Mouse (Mus musculus) midbrain, embryonic 14.5 days (tissue): ENCODE measurements at regions not wholly inside any gene's neighbourhood (a gene's known extent, or its start where the extent isn't known, plus 50 kb on each side); places are given as distances from the start of the nearest gene placed in this dataset.

Source experiments
- ATAC-seq: fragments of 200-750 bp; cut with Nextera tagmentation; 2 replicates; pipeline ENCODE4 v1.8.0; 2017; ENCODE audit warnings: moderate number of reproducible peaks, moderate library complexity; ENCODE audit not compliant: low FRiP score, low TSS enrichment
- DNase-seq: peaks from one replicate; pipeline ENCODE4 v3.0.0-alpha.2; 2015
- H3K27ac ChIP-seq: fragments of 300-500 bp; sonication (generic); replicated peaks from 2 replicates; pipeline ENCODE4 v1.5.1; 2014; ENCODE audit warnings: mild to moderate bottlenecking, low read depth, low read length, moderate library complexity
- H3K27me3 ChIP-seq: fragments of 300-500 bp; sonication (generic); 2 replicates; pipeline ENCODE4 v1.6.1; 2014; ENCODE audit warnings: low read length, control low read depth, mixed read lengths; ENCODE audit not compliant: control insufficient read depth, insufficient read depth
- H3K36me3 ChIP-seq: fragments of 300-500 bp; sonication (generic); 2 replicates; pipeline ENCODE4 v1.6.1; 2014; ENCODE audit warnings: low read length, control low read depth; ENCODE audit not compliant: control insufficient read depth, insufficient read depth
- H3K4me1 ChIP-seq: fragments of 300-500 bp; sonication (generic); 2 replicates; pipeline ENCODE4 v1.6.1; 2014; ENCODE audit warnings: mild to moderate bottlenecking, antibody characterized with exemption, low read length, control low read depth; ENCODE audit not compliant: control insufficient read depth, insufficient read depth
- H3K4me2 ChIP-seq: fragments of 300-500 bp; sonication (generic); 2 replicates; pipeline ENCODE4 v1.6.1; 2014; ENCODE audit warnings: mild to moderate bottlenecking, low read length, moderate library complexity
- H3K4me3 ChIP-seq: fragments of 300-500 bp; sonication (generic); replicated peaks from 2 replicates; pipeline ENCODE4 v1.5.1; 2014; ENCODE audit warnings: low read depth, low read length
- H3K9ac ChIP-seq: fragments of 300-500 bp; sonication (generic); replicated peaks from 2 replicates; pipeline ENCODE4 v1.6.1; 2014; ENCODE audit warnings: mild to moderate bottlenecking, low read length, moderate library complexity
- H3K9me3 ChIP-seq: fragments of 300-500 bp; sonication (generic); 2 replicates; pipeline ENCODE4 v1.6.1; 2016; ENCODE audit warnings: low read length, control low read depth, mixed read lengths; ENCODE audit not compliant: control insufficient read depth
- WGBS: fragments of 180-500 bp; shearing (Covaris S2); extraction: QIAGEN DNeasy Blood & Tissue Kit; methylation state at CpG from one replicate; pipeline ENCODE4 v1.1.7; 2014; 5-methylcytosine and 5-hydroxymethylcytosine counted together

DNA sequence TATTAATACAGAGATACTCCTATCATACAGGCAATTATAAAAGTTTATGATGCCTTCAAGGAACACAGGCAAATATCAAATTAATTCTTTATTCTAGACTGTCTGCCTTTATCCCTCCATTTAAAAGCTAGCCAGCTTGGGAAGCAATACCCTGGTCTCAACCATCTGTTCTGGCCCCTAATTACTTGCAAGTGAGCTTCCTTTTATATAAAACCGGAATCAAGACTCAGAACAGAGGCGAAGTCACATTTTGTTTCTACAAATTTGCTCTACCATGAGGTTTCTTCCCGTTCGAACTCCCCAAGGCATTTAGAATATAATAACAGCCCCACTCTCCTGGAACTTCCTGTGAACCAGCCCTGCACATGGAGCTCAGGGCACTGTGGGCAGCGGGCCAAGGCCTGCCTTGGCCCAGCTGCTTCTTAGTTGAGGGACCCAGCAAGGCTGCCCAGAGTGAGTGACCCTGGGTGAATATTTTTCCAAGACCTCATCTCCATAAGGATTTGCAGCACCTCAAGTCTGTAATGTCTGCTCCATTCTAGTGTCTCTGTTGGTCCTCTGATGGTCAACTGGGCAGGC is 355.3 kb upstream of the Gm10131 start:
- no peak for ATAC-seq
- no peak overlapping the region for H3K4me3 ChIP-seq
- H3K4me1 ChIP-seq = 0 out of 2 replicates have a peak, but pooled peaks cover 5% of the 10 kb centered on the region
- 80% methylated on average over 5 of the region's 5 CpGs for WGBS
- DNase-seq = no peak
- no peak overlapping the region for H3K9ac ChIP-seq
- no peaks in the 10 kb centered on the region; the same call in 1 of the 2 replicates for H3K9me3 ChIP-seq
- no peak overlapping the region for H3K27ac ChIP-seq
- H3K27me3 ChIP-seq = no peaks in the 10 kb centered on the region
- H3K4me2 ChIP-seq = no peak overlapping the region
- no peaks in the 10 kb centered on the region for H3K36me3 ChIP-seq

DNA sequence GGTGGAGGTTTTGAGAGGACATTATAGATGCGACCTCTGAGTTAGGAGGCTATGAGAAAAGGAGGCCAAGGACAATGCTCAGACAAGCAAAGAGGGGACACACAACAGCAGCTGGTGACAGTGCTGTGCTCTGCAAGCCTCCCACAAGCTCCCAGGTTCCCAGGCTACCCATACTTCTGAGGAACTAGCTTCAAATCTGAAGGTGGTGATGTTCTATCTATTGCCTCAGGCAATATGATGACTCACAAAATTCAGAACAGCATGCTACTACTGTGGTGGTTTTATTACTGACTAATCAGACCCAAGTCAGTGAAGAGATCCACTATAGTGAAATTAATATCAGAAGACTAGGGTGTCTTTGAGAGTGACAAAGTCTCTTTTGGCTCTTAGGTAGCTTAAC is 353.9 kb upstream of the Gm10131 start:
- Histone ChIP-seq H3K4me2 (no peak overlapping the region), H3K4me3 (no peak overlapping the region), H3K9me3 (no peaks in the 10 kb centered on the region; the same call in 1 of the 2 replicates), H3K36me3 (no peaks in the 10 kb centered on the region), H3K27ac (no peak overlapping the region), H3K4me1 (0 out of 2 replicates have a peak, but pooled peaks cover 4% of the 10 kb centered on the region), H3K27me3 (no peaks in the 10 kb centered on the region), H3K9ac (no peak overlapping the region)
- ATAC-seq (no peak), DNase-seq (no peak)
- WGBS = 95% methylated on average over 1 of the region's 1 CpGs

DNA sequence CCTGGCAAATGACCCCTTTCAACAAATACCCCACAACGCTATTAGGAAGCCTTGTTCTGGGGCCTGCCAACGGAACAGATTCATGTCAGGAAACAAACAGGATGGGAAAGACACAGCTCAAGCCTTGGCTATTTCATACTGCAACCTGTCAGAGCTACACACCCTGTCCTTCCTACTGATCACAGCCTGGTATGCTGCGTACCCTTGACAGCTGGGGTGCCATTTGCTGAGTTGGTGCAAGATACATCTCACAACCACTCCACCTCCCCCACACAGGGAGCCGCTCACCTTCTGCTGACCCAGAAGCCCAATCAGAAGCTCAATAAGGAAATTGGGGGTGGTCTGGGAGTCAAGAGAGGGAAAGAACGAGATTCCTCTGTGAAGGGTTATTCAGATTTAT is 350.7 kb upstream of the Gm10131 start:
- H3K36me3 ChIP-seq = no peaks in the 10 kb centered on the region
- ATAC-seq (no peak), DNase-seq (no peak)
- no peak overlapping the region for H3K4me2 ChIP-seq
- H3K4me1 ChIP-seq = no peaks in the 10 kb centered on the region
- H3K9me3 ChIP-seq = peaks cover 4% of the 10 kb centered on the region; the same call in 1 of the 2 replicates
- no peak overlapping the region for H3K9ac ChIP-seq
- H3K4me3 ChIP-seq = no peak overlapping the region
- H3K27ac ChIP-seq = no peak overlapping the region
- 91% methylated on average over 5 of the region's 5 CpGs for WGBS
- H3K27me3 ChIP-seq = no peaks in the 10 kb centered on the region

DNA sequence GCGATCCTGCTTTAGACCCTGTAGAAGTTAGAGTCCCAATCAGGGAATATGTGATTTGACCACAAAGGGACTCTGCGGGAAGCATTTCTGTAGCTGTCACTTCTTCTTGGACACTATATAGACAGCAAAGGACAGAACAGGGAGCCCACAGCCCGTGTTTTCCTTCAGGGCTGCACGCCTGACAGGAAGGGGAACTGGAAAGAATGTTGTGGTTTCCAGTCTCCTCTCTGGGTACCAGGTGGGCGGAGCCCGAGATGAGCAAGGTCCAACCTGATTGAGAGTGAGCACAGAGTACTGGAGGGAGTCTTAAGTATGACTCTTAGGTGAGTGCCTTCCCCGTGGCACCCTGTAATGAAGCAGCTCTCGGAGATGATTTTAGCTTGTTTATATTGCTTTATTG is 346.8 kb upstream of the Gm10131 start:
- DNase-seq (no peak), ATAC-seq (no peak)
- 0 out of 2 replicates have a peak, but pooled peaks cover 4% of the 10 kb centered on the region for H3K9me3 ChIP-seq
- no peaks in the 10 kb centered on the region for H3K27me3 ChIP-seq
- WGBS = 89% methylated on average over 8 of the region's 8 CpGs
- H3K4me1 ChIP-seq = no peaks in the 10 kb centered on the region
- H3K36me3 ChIP-seq = no peaks in the 10 kb centered on the region
- H3K4me3 ChIP-seq = no peak overlapping the region
- H3K9ac ChIP-seq = no peak overlapping the region
- no peak overlapping the region for H3K4me2 ChIP-seq
- no peak overlapping the region for H3K27ac ChIP-seq

DNA sequence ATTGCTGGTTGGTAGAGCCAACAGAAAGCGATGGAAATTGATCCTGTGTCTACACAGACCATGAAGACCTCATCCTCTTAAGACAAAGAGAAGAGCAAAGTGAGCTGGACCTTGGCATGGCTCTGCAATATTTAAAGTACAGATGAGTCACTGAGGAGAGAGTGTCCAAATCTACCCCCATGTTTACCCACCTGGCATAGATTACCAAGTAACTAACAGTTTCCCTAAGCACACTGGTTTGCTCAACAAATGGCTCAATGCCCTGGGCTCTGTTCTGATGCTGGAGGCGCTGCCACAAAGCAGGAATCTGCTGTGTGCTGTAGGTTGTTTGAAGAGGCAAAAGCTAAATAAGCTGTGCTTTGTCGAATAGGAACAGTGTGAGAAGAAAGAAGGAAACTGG is 345.0 kb upstream of the Gm10131 start:
- H3K27ac ChIP-seq = no peak overlapping the region
- H3K9ac ChIP-seq = no peak overlapping the region
- DNase-seq = no peak
- no peaks in the 10 kb centered on the region for H3K27me3 ChIP-seq
- no peak for ATAC-seq
- no peaks in the 10 kb centered on the region for H3K36me3 ChIP-seq
- no peak overlapping the region for H3K4me2 ChIP-seq
- H3K4me1 ChIP-seq = no peaks in the 10 kb centered on the region
- no peak overlapping the region for H3K4me3 ChIP-seq
- 78% methylated on average over 3 of the region's 3 CpGs for WGBS
- peaks cover 7% of the 10 kb centered on the region; the same call in 1 of the 2 replicates for H3K9me3 ChIP-seq

DNA sequence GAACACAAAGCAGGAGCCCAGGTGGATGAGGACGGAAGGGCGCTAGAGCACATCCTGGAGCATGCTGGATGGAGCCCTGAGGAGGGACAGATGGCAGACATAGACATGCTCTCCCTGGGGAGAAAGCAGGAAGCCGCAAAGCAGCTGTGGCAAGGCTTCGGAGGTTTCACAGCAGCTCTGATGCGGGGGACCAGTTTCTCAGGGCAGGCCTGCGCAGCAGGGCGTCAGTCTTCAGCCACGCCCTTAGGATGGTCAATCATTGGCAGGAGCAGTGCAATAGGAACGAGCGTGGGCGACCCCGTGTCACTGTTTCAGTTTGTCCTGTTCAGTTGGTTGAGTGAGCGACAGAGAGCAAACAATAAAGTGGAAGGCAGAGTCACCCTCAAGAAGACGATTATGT is 343.8 kb upstream of the Gm10131 start:
- WGBS = 88% methylated on average over 14 of the region's 14 CpGs

DNA sequence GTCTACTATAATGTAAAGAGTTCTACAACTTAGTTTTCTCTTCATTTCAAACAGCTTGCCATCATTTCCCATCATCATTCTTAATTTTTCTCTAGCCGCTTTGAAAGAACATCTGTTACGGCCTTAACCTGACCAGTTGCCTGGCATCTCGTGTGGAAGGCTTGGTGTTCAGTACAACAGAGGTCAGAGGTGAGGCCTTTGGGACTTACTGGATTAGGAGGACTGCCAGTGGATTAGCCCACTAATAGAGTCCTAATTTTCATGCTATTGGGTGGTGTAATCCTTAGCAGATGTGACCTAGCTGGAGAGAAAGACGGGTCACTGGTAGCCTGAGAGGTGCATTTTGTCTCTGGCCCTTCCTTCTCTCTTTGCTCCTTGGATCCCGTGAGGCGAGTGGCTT is 341.3 kb upstream of the Gm10131 start:
- Histone ChIP-seq H3K4me2 (no peak overlapping the region), H3K27ac (no peak overlapping the region), H3K9me3 (peaks cover 7% of the 10 kb centered on the region; the same call in 1 of the 2 replicates), H3K9ac (no peak overlapping the region), H3K27me3 (no peaks in the 10 kb centered on the region), H3K36me3 (no peaks in the 10 kb centered on the region), H3K4me1 (peaks cover 14% of the 10 kb centered on the region; the same call in 1 of the 2 replicates), H3K4me3 (no peak overlapping the region)
- ATAC-seq (no peak), DNase-seq (no peak)
- 63% methylated on average over 6 of the region's 6 CpGs for WGBS

More for the DNA sequence above, 343.8 kb upstream of the Gm10131 start:
- Histone ChIP-seq H3K4me3 (no peak overlapping the region), H3K4me2 (no peak overlapping the region), H3K9ac (no peak overlapping the region), H3K27me3 (no peaks in the 10 kb centered on the region), H3K4me1 (0 out of 2 replicates have a peak, but pooled peaks cover 3% of the 10 kb centered on the region), H3K27ac (no peak overlapping the region), H3K9me3 (peaks cover 7% of the 10 kb centered on the region; the same call in 1 of the 2 replicates), H3K36me3 (no peaks in the 10 kb centered on the region)
- ATAC-seq (no peak), DNase-seq (no peak)

DNA sequence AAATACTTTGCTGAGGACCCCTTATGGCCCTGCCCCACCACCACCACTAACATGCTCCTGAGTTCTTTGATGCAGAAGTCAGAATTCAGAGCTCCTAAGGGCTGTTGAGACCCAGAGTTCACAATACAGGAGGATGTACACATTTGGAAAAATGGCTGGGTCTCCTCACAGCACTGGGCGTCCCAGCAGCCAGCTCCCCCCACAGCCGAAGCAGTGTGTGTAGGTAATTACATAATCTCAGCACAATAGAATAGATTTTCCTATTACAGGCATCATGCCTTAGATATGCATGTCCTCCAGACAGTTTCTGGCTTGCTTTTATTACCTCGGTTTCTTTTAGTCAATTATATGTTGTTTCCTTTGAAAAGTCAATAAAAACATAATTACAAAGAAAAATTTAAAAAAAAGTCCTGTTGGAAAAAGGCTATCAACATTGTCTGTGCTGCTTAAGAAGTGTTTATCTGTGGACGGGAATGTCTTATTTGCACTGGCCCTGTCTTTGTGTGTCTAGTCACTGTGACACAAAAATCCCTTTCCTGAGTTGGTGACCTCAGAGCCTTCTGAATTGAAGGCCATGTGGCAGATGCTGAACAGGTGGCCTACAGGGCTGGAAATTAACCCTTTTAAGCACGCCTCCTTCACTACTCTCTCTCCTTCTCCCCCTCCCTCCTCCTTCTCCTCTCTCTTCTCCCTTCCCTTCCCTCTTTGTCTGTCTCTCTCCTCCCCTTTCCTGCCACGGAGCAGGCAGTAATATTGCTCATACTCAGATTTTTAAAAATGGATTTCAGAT is 339.9 kb upstream of the Gm10131 start:
- Histone ChIP-seq H3K4me2 (no peak overlapping the region), H3K9me3 (peaks cover 3% of the 10 kb centered on the region; the same call in 1 of the 2 replicates), H3K4me3 (no peak overlapping the region), H3K9ac (no peak overlapping the region), H3K27ac (peak overlapping the region; percentile 42; the same call in 1 of the 2 replicates), H3K4me1 (peaks cover 16% of the 10 kb centered on the region; the same call in 1 of the 2 replicates), H3K27me3 (no peaks in the 10 kb centered on the region), H3K36me3 (no peaks in the 10 kb centered on the region)
- peak; percentile 43 for DNase-seq
- 14% methylated on average over 6 of the region's 6 CpGs for WGBS
- ATAC-seq = peak; percentile 55; the same call in 1 of the 2 replicates
